Mouse (Mus musculus) testis, adult 2 months (tissue): ENCODE results near the gene Tstd1.

Source experiments
- CTCF ChIP-seq: fragments of 200-500 bp; IDR thresholded peaks from 2 replicates; pipeline ENCODE4 v1.5.1; 2012; ENCODE audit warnings: low read depth, mild to moderate bottlenecking, inconsistent platforms, low read length, moderate library complexity; ENCODE audit not compliant: control insufficient read depth, insufficient read depth, insufficient replicate concordance
- POLR2A ChIP-seq: fragments of 200-500 bp; IDR thresholded peaks from 2 replicates; pipeline ENCODE4 v1.6.1; 2012; ENCODE audit warnings: low read depth, mild to moderate bottlenecking, inconsistent platforms, low read length, moderate library complexity; ENCODE audit not compliant: control insufficient read depth

DNA sequence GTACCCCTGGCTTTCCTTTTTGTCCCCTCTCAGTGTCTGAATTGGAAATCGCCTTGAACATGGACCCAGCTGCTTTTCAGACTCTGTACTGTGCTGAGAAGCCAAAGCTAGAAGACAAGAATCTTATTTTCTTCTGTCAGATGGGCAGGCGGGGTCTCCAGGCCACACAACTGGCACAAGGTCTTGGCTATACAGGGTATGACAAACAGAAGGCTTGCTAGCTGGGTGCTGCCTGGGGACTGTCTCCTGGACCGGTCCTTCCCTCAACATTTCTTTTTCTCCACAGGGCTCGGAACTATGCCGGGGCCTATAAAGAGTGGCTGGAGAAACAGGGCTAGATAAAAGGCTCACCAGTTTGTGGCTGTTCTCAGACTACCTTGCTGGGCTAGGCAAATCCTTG lies 1.2 kb downstream of the Tstd1 start:
- TF ChIP-seq CTCF (no peak), POLR2A (no peak)
